Mouse (Mus musculus) gastrocnemius, postnatal 36 days (tissue): ENCODE measurements around the gene Tppp3. TPM values are rescaled to one million over a fixed set of nuclear protein-coding genes. Genes with fewer than 3 reads are reported as not detected.

Source experiments
- DNase-seq, 2 experiments: peaks; one replicate each; pipeline ENCODE4 v3.0.0; 2022
- intact Hi-C: fragments of 180-260 bp; cut with DNase I; formaldehyde crosslinking; loops from one replicate; pipeline ENCODE4 v1.15.1; 2025
- total RNA-seq, 2 experiments: library from RNA; stranded (reverse); gene quantifications; 2 replicates each; pipeline ENCODE4 v1.2.3; 2021

Gene Tppp3
- total RNA-seq, 2 experiments from 2014 or later, result 54.1 to 54.9 TPM

GRCm38 (mm10) chr8:105493495-105493894, 22.2 kb upstream of the Tppp3 start:
- intact Hi-C loops, result no loop called here
- DNase-seq, result no peak

- intact Hi-C loops, result no loop called here
- no peak for DNase-seq
These were observed 18.0 kb upstream of the Tppp3 start for GRCm38 (mm10) chr8:105489281-105489680.

DNA sequence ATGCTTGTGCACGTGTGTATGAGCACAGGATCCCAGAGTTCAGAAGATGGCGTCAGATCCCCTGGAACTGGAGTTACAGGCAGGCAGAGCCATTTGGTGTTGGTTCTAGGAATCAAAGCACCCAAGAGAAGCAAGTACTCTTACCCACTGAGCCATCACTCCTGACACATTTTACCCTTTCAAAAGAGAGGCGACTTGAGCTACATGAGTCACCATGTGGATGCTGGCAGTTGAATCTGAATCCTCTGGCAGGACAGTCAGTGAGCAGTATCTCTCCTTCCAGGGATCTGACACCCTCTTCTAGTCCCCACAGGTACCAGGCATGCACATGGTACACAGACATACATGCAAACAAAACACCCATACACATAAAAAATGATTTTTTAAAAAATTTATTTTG, 16.8 kb upstream of the Tppp3 start:
- intact Hi-C loops, result no loop called here
- DNase-seq, result no peak

GRCm38 (mm10) chr8:105484392-105484791, 13.1 kb upstream of the Tppp3 start:
- intact Hi-C loops, result loop anchor here (5.0 kb wide), 2 partner anchors 48 to 68 kb away; no protein-coding TSS in a partner anchor
- DNase-seq, result peak in 1 of 2 experiments; percentile 74

DNA sequence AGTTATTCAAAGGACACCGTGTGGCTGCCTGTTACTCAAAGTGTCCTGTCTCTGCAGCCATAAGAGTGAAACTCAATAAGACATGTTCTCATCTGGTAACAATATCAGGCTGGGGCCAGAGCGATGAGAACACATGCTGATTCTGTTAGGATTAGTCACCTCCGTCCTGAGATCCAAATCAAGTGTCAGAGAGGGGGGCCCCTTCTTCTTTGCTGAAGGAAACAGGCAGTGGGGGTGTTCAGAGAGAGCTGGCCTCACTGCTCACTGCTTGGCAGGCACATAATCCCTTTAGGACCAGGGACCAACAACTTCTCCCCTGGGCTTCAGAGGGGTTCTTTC, 12.7 kb upstream of the Tppp3 start:
- intact Hi-C loops, result loop anchor here (5.0 kb wide), 2 partner anchors 48 to 68 kb away; no protein-coding TSS in a partner anchor

DNA sequence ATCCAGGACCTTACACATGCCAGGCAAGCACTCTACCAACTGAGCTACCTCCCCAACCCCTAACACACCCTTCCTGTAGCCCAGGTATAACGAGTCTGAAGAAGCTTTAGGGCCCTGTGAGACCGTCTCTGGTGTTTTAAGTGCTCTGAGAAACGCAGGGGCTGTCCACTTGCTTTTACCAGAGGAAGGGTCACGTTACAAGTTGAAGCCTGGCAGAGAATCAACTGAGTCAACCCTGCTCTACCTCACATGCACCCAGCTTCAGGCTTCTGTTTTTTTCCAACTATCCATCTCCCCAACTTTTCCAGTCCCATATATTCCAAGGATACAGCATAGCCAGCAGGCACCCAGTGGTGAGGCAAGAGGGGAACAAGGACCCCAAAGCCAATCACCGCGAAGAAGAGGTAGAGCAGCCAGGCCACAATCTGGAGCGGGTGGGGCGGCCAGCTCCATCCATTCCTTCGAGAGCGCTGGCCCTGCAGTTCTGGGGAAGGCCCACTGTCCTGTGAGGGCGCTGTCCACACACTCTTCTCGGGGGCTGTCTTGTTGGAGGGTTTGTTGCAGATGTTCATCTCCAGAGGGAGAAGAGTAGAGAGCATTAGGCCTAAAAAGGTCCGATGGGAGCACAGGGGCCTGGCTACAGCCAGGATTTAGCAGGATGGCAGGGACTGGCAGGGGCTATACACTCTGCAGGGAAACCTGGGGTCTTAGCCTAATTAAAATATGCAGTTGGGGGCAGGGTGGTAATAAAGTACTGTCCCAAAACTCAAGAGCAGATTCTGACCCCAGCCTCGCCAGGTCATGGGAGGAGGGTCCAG, 12.1 kb upstream of the Tppp3 start:
- intact Hi-C loops, result loop anchor here (5.0 kb wide), 2 partner anchors 49 to 69 kb away; no protein-coding TSS in a partner anchor

More for the DNA sequence above, 12.7 kb upstream of the Tppp3 start:
- peak in 1 of 2 experiments; percentile 50 for DNase-seq

GRCm38 (mm10) chr8:105482123-105482522, 10.8 kb upstream of the Tppp3 start:
- DNase-seq, result no peak
- intact Hi-C loops, result loop anchor here (5.0 kb wide), 2 partner anchors 50 to 70 kb away; no protein-coding TSS in a partner anchor

More for the DNA sequence above, 12.1 kb upstream of the Tppp3 start:
- peak; percentile 69 to 71 for DNase-seq

DNA sequence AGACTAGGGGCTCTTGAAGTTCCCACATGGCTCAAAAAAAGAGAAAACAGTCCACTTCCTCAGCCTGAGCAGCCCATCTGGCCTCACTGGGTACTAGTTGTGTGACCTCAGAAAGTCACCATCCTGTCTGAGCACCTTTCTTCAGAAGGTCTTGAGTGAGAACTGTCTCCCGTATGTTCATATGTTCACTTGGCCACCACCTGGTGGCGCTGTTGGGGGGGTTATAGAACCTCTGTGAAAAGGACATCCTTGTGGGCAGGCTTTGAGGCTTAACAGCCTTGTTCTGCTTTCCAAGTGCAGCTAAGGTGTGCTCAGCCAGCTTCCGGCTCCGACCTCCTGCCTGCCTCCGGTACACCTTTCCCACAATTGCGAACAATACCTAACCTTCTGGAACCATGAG, 10.1 kb upstream of the Tppp3 start:
- no peak for DNase-seq
- intact Hi-C loops, result loop anchor here (5.0 kb wide), 2 partner anchors 51 to 71 kb away; no protein-coding TSS in a partner anchor

GRCm38 (mm10) chr8:105481013-105481412, 9.7 kb upstream of the Tppp3 start:
- no peak for DNase-seq
- intact Hi-C loops, result loop anchor here (5.0 kb wide), 2 partner anchors 51 to 71 kb away; no protein-coding TSS in a partner anchor

DNA sequence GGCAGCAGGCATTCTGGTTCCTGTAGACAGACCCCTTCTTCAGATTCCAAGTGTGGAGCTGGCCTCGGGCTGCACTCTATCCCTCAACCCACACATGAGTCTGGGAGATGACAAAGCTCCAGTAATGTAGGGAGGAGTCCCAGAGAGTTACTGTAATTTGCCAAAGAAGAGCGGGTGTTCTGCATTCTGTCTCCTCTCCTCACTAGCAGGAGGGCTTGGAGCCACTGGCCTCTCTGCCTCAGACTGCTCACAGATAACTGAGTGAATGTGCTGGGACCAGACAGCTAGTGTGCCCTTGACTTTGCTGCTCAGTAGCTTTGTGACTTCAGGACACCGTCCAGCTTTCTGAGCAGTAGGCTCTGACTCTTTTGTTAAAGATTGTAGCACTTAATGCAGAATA, 6.5 kb upstream of the Tppp3 start:
- no peak for DNase-seq
- intact Hi-C loops, result loop anchor here (5.0 kb wide), 2 partner anchors 35 to 115 kb away; no protein-coding TSS in a partner anchor

GRCm38 (mm10) chr8:105476628-105477413, 5.5 kb upstream of the Tppp3 start:
- DNase-seq, result peak in 1 of 2 experiments; percentile 62
- intact Hi-C loops, result loop anchor here (5.0 kb wide), 2 partner anchors 35 to 115 kb away; no protein-coding TSS in a partner anchor

DNA sequence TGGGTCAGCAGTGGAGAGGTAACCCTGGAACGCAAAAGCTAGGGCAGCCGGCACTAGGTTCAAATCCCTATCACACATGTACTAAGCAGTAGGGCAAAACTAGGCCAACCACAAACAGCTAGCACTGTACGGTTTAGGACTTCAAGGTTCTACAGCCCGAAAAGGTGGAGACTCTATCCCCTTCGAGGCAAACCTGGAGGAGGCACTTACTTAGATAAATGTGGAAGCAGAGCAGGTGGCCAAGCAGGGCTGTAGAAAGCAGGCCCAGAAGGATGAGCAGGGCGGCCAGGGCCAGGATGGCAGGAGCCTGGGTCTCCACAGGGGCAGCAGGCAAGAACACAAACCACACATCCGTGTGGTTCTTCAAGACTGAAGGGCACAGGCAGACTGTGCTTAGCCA, 4.8 kb upstream of the Tppp3 start:
- no peak for DNase-seq
- intact Hi-C loops, result loop anchor here (5.0 kb wide), 2 partner anchors 34 to 114 kb away; no protein-coding TSS in a partner anchor

GRCm38 (mm10) chr8:105475742-105476141, 4.4 kb upstream of the Tppp3 start:
- intact Hi-C loops, result loop anchor here (5.0 kb wide), 2 partner anchors 33 to 113 kb away; no protein-coding TSS in a partner anchor
- DNase-seq, result no peak

DNA sequence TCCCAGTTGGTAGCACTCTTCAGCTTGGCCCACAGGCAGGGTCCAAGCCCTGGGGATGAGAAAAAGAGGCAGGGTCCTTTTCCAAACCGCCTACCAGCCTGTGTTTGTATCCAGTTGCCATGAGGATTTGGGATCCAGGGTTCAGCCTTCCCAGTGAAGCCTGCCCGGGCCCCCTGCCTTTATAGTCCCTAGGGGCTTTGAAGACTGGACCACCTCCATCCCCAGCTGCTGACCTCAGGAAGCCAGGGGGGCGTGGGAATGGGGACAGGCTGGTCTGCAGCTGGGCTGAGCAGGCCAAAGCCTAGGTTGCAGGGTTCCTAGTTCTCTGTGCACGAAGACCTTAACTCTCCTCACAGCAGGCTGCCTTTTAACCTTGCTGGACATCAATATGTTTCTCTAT, 3.9 kb upstream of the Tppp3 start:
- DNase-seq, result peak in 1 of 2 experiments; percentile 75
- intact Hi-C loops, result loop anchor here (5.0 kb wide), 2 partner anchors 33 to 113 kb away; no protein-coding TSS in a partner anchor

GRCm38 (mm10) chr8:105474680-105475079, 3.4 kb upstream of the Tppp3 start:
- no peak for DNase-seq
- intact Hi-C loops, result loop anchor here (5.0 kb wide), 2 partner anchors 32 to 112 kb away; no protein-coding TSS in a partner anchor

DNA sequence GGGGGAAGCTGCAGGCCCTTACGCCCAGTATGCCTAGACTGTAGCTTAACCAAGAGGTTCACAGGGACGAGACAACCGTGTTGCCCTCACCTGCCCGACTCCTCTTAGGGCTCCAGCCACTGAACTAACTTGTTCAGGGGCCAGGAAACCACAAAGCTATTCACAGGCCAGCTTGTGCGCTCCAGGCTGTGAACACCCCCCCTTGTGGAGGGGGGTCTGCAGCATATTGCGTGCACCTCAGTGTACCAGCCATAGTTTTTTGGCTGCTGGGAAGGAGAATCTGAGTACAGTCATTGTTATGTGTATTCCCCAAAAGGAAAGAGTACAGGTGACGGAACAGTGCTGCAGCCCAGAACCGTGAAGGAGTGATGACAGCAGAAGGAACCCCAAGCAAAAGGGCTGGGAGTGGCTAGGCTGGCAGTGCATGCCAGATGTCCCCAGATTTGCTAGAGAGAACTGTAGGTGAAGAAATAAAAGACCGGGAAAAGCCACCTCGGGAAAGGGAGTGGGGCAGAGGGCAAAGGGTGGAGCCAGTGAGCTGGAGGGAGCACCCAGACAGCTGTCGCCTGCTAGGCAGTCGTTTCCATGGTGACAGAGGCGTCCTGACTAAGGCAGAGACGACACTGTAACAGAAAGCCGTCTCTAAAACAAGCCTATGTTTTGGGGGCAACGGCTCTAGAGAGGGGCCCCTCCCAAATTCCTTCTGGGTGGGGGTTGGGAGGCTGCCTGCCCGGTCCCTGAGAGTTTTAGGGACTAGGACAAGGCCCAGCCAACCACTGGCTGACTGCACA, 2.7 kb upstream of the Tppp3 start:
- intact Hi-C loops, result no loop called here
- peak in 1 of 2 experiments; percentile 38 for DNase-seq

- DNase-seq, result no peak
- intact Hi-C loops, result no loop called here
These were observed 1.7 kb upstream of the Tppp3 start for GRCm38 (mm10) chr8:105472983-105473382.

GRCm38 (mm10) chr8:105472414-105472932, 1.1 kb upstream of the Tppp3 start:
- intact Hi-C loops, result no loop called here
- DNase-seq, result no peak

GRCm38 (mm10) chr8:105470681-105471313, 529 bp downstream of the Tppp3 start:
- intact Hi-C loops, result no loop called here
- DNase-seq, result no peak
